Mouse (Mus musculus) megakaryocyte, embryonic 14.5 days (primary cell): ENCODE data around the gene Cactin. TPM values are rescaled to one million over a fixed set of nuclear protein-coding genes. Genes with fewer than 3 reads are reported as not detected.
A peak's percentile ranks its signal among the peaks of the same experiment; 100 is the strongest.

Source experiments
- H3K27me3 ChIP-seq: replicated peaks from 2 replicates; pipeline ENCODE3; 2012; ENCODE audit warnings: inconsistent platforms
- H3K36me3 ChIP-seq: replicated peaks from 2 replicates; pipeline ENCODE3; 2012; ENCODE audit warnings: low read length, inconsistent platforms, mixed read lengths
- H3K4me1 ChIP-seq: 2 replicates; pipeline ENCODE4 v1.6.1; 2012; ENCODE audit warnings: inconsistent platforms
- H3K4me3 ChIP-seq: replicated peaks from 2 replicates; pipeline ENCODE3; 2012; ENCODE audit warnings: moderate library complexity, mild to moderate bottlenecking, inconsistent platforms
- H3K9me3 ChIP-seq: 2 replicates; pipeline ENCODE4 v1.6.1; 2012; ENCODE audit warnings: inconsistent platforms
- FLI1 ChIP-seq: IDR thresholded peaks from 2 replicates; pipeline ENCODE4 v1.6.1; 2012; ENCODE audit warnings: low read length, inconsistent platforms, mixed read lengths
- GATA1 ChIP-seq: IDR thresholded peaks from 3 replicates; pipeline ENCODE4 v1.6.1; 2012; ENCODE audit warnings: mixed read lengths, low read length, inconsistent platforms, borderline replicate concordance
- polyA plus RNA-seq: library from polyadenylated mRNA; stranded (reverse); fragments of >175 nt; gene quantifications from 2 replicates; pipeline ENCODE4 v1.2.3, GENCODE M21; 2012; ENCODE audit warnings: low replicate concordance; ENCODE audit not compliant: insufficient read depth

Cactin gene
- polyA plus RNA-seq, 1 experiment: 78.5 TPM

DNA sequence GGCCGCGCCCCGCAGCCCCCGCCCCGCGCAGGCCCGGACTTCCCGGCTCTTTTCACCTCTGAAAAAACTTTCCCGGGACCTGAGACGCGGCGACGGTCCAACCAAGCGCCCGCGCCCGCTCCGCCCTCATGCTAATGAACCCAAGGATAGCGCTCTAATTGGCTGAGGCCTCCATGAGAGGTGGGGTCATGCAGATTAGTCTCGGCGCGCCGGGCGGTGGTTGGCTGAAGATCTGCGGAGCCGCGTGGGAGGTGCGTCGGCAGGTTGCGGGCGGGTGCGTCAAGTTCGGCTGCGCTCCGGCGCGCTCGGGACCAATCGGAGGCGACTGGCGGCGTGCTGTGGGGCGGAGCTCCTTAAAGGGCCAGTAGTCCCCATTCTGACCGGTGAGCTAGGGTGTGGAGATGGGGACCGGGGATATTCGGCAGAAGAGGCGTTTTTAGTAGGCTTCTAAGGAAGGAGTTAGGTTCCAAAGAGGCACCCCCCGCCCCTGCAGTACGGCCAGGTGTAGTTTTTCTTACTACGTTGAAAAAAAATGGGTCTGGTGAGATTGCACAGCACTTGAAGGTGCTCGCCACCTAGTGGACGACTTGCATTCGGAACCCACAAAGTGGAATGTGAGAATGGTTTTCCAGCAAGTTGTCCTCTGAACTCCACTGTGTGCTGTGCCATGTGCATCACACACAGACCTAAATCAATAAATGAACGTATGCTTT, 29.6 kb downstream of the Cactin start, which contains the start of gene Hmg20b:
Gene Hmg20b, minus strand, starts transcription at position 130 of the 713 bp plus-strand sequence.
- Histone ChIP-seq H3K9me3 (no peaks in the 10 kb centered on the region), H3K27me3 (no peaks in the 10 kb centered on the region), H3K36me3 (peaks cover 35% of the 10 kb centered on the region), H3K4me3 (peak within 1 kb of the TSS; percentile 99), H3K4me1 (peaks cover 73% of the 10 kb centered on the region)
- TF ChIP-seq FLI1: no peak
- TF ChIP-seq GATA1: no peak

DNA sequence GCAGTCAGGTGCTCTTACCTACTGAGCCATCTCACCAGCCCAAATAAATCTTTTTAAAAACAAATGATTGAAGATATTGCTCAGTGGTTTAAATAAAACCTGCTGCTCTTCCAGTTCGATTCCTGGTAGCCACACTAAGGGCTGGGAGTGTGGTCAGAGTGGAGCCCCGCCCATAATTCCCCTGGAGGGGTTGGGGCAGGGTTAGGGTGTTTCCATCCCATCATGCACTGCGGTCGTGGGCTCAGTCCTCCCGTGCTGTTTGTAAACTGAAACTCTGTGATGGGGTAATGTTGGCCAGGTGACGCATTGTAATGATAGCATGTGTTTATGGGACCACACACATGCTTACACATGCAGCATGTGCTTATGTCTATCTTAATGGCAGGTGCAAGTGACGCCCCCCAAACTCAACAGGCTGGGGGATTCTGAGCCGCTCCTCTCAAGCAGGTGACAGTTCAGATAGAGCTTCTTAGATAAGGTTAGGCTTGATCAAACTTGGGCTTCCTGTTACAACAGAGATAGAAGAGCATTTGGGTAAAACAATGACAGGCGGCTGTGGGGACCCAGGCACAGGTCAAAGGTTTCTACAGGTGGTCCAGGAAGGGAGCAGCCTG, 30.9 kb downstream of the Cactin start:
- H3K4me3 ChIP-seq: peak overlapping the region; percentile 81
- no peaks in the 10 kb centered on the region for H3K27me3 ChIP-seq
- peaks cover 22% of the 10 kb centered on the region for H3K36me3 ChIP-seq
- no peak for TF ChIP-seq FLI1
- H3K4me1 ChIP-seq: peaks cover 73% of the 10 kb centered on the region
- H3K9me3 ChIP-seq: no peaks in the 10 kb centered on the region

DNA sequence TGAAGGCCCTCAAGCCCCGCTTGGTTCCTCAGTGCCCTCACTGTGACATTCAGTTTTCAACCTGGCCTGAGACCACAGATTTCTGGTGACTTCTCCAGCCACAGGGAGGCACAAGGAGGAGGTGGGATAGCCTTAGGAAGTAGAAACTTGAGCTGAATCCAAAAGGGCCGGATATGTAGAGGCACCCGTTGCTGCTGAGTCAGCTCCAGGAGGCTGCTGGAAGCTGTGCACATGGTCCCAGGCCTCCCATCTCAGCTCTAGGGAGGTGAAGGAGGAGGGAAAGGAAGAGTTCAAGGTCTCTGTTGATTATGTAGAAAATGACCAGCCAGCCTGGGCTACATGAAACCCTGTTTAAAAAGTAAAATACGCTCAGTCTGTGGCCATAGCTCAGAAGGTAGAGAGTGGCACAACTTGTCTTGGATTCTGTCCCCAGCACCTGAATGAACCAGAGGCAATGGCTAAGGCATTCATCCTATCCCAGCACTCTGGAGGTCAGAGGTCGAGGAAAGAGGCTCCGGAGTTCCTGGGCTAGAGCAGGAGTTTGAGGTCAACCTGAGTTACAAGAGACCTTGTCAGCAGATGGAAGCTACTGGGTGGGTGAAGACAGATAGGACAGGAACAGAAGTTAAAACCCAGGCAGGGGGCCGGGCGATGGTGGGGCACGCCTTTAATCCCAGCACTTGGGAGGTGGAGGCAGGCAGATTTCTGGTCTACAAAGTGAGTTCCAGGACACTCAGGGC, 34.0 kb downstream of the Cactin start:
- no peak overlapping the region for H3K4me3 ChIP-seq
- H3K27me3 ChIP-seq: no peaks in the 10 kb centered on the region
- no peak for TF ChIP-seq FLI1
- no peak for TF ChIP-seq GATA1
- H3K9me3 ChIP-seq: no peaks in the 10 kb centered on the region
- peaks cover 11% of the 10 kb centered on the region for H3K36me3 ChIP-seq
- H3K4me1 ChIP-seq: peaks cover 73% of the 10 kb centered on the region

DNA sequence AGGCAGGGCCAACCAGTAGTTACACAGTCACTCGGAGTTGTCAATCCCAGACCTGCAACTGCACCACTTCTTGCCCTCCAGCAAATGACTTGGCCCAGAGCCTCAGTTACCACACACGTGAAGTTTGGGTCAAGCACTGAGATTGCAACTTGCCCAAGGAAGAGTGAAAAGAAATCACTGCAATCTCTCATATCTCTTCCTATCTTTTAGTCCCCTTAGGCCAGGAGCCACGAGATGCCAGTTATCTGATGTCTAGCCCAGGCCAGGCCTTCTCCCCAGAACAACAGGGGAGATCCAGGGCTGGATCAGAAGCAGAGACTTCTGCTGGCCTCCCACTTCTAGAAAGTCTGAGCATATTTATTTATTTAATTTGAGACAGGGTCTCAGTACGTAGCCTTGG, 34.6 kb downstream of the Cactin start:
- Histone ChIP-seq H3K27me3 (no peaks in the 10 kb centered on the region), H3K9me3 (no peaks in the 10 kb centered on the region), H3K4me1 (peaks cover 76% of the 10 kb centered on the region), H3K36me3 (peaks cover 17% of the 10 kb centered on the region), H3K4me3 (no peak overlapping the region)
- TF ChIP-seq GATA1: no peak
- TF ChIP-seq FLI1: no peak

DNA sequence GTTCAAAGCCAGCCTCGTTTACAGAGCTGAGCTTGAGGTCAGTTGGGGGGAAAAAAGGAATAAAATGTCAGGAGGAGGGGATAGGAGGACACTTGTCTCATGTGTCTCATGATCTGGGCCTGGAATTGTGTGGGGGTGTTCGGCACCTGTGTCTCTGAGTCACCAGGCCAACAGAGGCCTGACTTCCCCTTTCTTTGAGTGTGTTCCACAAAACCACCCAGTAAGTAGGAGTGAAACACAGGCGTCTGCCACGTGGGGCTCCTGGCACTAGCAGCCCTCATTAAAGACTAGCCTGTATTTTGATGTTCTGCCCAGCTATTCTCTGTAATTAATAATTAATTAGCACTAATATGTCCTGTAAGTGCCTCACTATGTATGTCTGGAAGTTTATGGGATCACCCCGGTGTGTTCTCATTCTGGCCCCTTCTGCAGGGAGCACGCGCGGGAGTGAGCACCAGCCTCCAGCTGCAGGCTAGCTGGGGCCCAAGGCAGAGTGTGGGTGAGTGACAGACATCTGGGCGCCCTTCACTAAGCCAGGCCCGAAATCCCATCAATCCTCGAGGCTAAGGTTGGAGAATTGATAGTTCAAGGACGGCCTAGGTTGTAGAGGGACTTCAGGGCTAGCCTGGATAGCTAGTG, 35.6 kb downstream of the Cactin start:
- H3K4me1 ChIP-seq: peaks cover 78% of the 10 kb centered on the region
- H3K4me3 ChIP-seq: peak overlapping the region; percentile 100
- no peaks in the 10 kb centered on the region for H3K27me3 ChIP-seq
- no peak for TF ChIP-seq GATA1
- TF ChIP-seq FLI1: no peak
- H3K36me3 ChIP-seq: peaks cover 27% of the 10 kb centered on the region
- no peaks in the 10 kb centered on the region for H3K9me3 ChIP-seq

DNA sequence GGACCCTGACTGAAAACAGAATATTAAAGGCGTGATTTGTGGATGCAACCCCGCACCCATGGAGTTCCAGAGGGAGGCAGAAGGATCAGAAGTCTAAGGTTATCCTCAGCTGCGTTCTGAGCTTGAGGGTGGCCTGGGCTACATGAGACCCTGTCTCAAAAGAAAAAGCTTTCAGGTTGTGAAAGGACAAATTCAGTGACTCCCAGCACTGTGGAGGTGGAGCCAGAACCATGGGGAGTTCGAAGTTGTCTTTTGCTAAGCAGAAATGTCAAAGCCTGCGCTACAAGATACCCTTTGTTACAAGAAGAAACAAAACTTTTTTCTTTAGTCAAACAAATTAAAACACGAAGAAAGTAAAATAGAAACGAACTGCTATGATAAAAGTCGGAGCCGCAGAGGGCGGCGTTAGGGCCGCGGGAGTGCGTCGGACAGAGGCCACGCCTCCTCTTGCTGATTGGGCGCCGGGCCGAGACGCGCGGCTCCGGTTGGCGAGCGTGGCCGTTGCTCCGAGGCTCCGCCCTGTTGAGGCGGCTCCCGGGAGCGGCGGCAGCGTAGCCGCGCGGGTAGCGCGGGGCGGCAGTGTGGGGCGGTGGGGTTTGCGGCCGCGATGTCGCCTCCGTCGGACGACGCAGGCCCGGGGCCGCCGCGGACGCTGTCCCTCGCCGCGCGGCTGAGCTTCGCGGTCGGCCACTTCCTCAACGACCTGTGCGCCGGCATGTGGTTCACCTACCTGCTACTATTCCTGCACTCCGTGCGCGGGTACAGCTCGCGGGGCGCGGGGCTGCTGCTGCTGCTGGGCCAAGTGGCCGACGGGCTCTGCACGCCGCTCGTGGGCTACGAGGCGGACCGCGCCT, 36.3 kb downstream of the Cactin start, which contains the start of gene Mfsd12:
Gene Mfsd12, plus strand, starts transcription at position 501 of the 854 bp plus-strand sequence.
- TF ChIP-seq GATA1 (no peak), FLI1 (no peak)
- Histone ChIP-seq H3K36me3 (peaks cover 34% of the 10 kb centered on the region), H3K4me3 (peak within 1 kb of the TSS; percentile 100), H3K4me1 (peaks cover 78% of the 10 kb centered on the region), H3K27me3 (no peaks in the 10 kb centered on the region), H3K9me3 (no peaks in the 10 kb centered on the region)

DNA sequence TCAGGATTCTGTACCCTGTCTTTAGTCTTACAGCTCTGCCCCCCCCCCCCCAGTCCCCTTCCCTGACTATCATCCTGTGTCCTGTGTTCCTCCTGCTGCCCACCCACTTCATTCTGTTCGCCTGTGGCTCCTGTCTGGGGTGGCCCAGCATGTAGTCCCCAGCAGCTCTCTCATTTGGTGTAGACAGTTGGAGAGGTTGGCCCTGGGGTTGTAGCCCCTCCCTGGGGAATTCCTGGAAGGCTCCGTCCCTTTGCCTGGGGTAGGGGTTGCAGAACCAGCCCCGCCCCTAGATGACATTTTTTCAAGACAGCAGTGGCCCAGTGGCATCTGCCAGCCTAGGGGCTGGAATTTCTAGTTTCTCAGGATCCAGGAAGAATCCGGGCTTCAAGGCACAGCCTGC, 37.3 kb downstream of the Cactin start:
- H3K36me3 ChIP-seq: peaks cover 44% of the 10 kb centered on the region
- TF ChIP-seq GATA1 (no peak), FLI1 (no peak)
- H3K9me3 ChIP-seq: no peaks in the 10 kb centered on the region
- H3K4me1 ChIP-seq: peaks cover 84% of the 10 kb centered on the region
- H3K4me3 ChIP-seq: peak overlapping the region; percentile 100
- no peaks in the 10 kb centered on the region for H3K27me3 ChIP-seq

DNA sequence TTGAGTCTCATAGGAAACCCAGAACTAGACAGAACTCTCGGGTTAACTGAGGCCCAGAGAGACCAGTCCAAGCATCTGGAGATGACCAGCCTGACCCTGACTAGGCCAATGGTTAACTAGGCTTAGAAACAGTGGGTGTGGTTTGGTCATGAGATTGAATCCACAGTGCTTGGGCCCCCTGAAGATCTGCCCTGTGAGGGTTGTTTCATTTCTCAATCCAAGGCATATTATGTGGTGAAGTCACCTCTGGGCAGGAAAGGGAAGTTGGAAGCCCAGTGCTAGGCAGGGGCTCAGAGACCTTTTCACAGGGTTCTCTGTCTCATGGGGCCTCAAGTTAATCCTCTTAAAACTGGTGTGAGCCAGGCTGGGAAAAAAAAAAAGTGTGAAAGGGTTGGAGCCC, 37.9 kb downstream of the Cactin start:
- H3K4me3 ChIP-seq: peak overlapping the region; percentile 100
- H3K9me3 ChIP-seq: no peaks in the 10 kb centered on the region

DNA sequence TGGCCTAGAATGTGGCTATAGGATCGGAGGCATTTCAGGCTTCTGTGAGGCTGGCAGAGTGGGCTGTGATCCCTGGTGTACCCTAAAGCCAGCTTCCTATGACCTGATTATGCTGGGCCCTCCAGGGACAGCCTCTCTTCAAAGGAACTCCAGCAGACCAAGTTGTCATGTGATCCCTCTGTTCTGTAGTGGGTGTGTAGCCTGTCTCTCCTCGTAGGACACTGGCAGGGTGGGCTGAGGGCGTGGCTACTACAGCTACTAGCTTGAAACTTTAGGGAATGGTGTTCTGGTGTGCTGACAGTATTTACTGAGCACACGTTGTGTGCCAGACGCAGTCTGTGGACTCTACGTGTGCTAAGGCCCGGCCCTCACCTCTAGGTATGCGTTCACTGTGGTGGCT, 39.8 kb downstream of the Cactin start:
- TF ChIP-seq GATA1 (no peak), FLI1 (no peak)
- peaks cover 91% of the 10 kb centered on the region for H3K4me1 ChIP-seq
- H3K9me3 ChIP-seq: no peaks in the 10 kb centered on the region
- H3K4me3 ChIP-seq: peak overlapping the region; percentile 81
- no peaks in the 10 kb centered on the region for H3K27me3 ChIP-seq
- H3K36me3 ChIP-seq: peaks cover 69% of the 10 kb centered on the region

More for the DNA sequence above, 37.9 kb downstream of the Cactin start:
- H3K4me1 ChIP-seq: peaks cover 90% of the 10 kb centered on the region
- TF ChIP-seq GATA1 (no peak), FLI1 (no peak)
- peaks cover 51% of the 10 kb centered on the region for H3K36me3 ChIP-seq
- H3K27me3 ChIP-seq: no peaks in the 10 kb centered on the region
